Mouse (Mus musculus): ENCODE results near the gene Nfia.

Gene Nfia

GRCm38 (mm10) chr4:98113289-98114024 is 340.9 kb downstream of the Nfia start:
- DNase-seq: no peak

- DNase-seq: no peak
Observed at GRCm38 (mm10) chr4:98114966-98115365, 342.4 kb downstream of the Nfia start.

- DNase-seq: no peak
Observed at GRCm38 (mm10) chr4:98115401-98115800, 342.9 kb downstream of the Nfia start.

- no peak for DNase-seq
Observed at GRCm38 (mm10) chr4:98116046-98116445, 343.5 kb downstream of the Nfia start.

GRCm38 (mm10) chr4:98118126-98118525 is 345.6 kb downstream of the Nfia start:
- DNase-seq: no peak

- DNase-seq: no peak
Observed at GRCm38 (mm10) chr4:98118761-98119675, 346.5 kb downstream of the Nfia start.

GRCm38 (mm10) chr4:98119949-98120531 is 347.5 kb downstream of the Nfia start:
- no peak for DNase-seq

GRCm38 (mm10) chr4:98120706-98121340 is 348.3 kb downstream of the Nfia start:
- no peak for DNase-seq

- DNase-seq: no peak
Observed at GRCm38 (mm10) chr4:98126003-98126677, 353.6 kb downstream of the Nfia start.

- no peak for DNase-seq
Observed at GRCm38 (mm10) chr4:98130798-98131197, 358.3 kb downstream of the Nfia start.

- DNase-seq: no peak
Observed at GRCm38 (mm10) chr4:98134027-98134426, 361.5 kb downstream of the Nfia start.

GRCm38 (mm10) chr4:98136072-98136471 is 363.5 kb downstream of the Nfia start:
- no peak for DNase-seq

- DNase-seq: no peak
Observed at GRCm38 (mm10) chr4:98142879-98143436, 370.4 kb downstream of the Nfia start.

GRCm38 (mm10) chr4:98150576-98150975 is 378.0 kb downstream of the Nfia start:
- DNase-seq: no peak

- DNase-seq: no peak
Observed at GRCm38 (mm10) chr4:98157921-98158320, 385.4 kb downstream of the Nfia start.

- DNase-seq: no peak
Observed at GRCm38 (mm10) chr4:98166379-98166778, 393.8 kb downstream of the Nfia start.
